Mouse (Mus musculus): Measurements from ENCODE around the gene Wdr82.

DNA sequence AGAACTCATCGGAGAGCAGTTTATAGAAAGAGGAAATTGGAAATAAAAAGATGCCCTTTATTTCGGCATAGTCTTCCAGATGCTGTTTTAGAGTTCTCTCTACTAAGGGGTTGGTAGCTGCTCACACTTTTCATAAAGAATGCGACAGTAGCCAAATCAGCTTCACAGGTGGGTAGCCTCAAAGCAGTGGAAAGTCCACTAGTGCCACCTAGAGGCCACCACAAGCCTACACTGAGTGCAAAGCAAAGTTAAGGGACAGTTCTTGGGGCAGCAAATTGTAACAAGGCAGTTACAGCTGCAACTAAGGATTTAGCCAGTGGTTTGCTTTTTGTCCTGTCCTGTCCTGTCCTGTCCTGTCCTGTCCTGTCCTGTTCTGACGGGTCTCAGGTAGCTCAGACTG lies 47.1 kb upstream of the Wdr82 start:
- TF ChIP-seq CTCF (IDR thresholded peaks at IDR 0.05; ENCODE audit: insufficient read depth, low read length) (peak; percentile 68), POLR2A (IDR thresholded peaks at IDR 0.05; ENCODE audit: borderline replicate concordance, extremely low read depth, low read depth, low read length) (no peak)
